Mouse (Mus musculus) ES-Bruce4 (cell line): ENCODE measurements around the gene Rgs12.

ENCODE experiments used
- CTCF ChIP-seq: IDR thresholded peaks from one replicate; pipeline ENCODE4 v1.8.1; 2011; ENCODE audit warnings: low read depth, low read length
- EP300 ChIP-seq: IDR thresholded peaks from 2 replicates; pipeline ENCODE4 v1.6.1; 2011; ENCODE audit warnings: low read depth, low read length; ENCODE audit not compliant: insufficient read depth
- POLR2A ChIP-seq: IDR thresholded peaks from one replicate; pipeline ENCODE4 v1.8.1; 2011; ENCODE audit warnings: low read length; ENCODE audit not compliant: insufficient read depth

- TF ChIP-seq CTCF (no peak), EP300 (no peak), POLR2A (no peak)
Observed at GRCm38 (mm10) chr5:35073992-35074391, 124.7 kb downstream of the Rgs12 start.
